Mouse (Mus musculus): Measurements from ENCODE around the gene Aplp1.

Aplp1 gene

DNA sequence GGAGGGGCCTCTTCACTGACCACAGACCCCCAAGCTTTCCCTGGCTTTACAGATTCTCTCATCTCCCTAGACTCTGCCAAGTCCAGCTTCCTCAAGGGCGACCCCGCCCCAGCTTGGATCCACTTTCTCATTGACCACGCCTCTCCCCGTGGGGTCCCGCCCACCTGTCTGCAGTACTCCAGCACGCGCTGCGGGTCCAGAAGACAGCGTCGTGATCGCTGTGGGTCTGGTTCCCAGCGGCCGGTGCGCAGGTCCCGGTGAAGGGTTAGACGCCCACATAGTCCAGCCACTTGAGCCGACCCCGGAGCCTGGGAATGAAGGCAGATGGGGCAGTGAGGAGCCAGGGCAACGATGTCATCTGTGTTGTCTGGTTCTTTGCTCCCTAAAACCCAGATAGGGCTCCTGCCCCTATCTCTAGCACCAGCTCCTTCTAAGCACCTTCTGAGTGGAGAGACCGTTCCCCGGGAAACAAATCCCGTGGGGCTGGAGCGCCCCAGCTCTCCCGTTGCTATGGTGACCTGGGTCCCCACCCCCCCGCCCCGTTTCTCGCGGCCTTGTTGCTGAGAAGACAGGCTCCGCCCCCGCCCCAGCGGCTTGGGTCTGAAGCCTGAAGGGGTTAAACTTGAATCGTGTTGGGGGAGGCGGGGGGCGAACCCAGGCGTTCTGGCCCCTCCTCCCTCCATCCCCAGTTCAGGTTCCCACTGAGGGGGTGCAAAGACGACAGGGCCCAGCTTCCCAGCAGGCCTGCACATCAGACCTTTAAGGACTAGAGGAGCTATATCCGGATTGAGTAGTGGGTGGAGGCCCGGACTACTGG is 973 bp downstream of the Aplp1 start:
- DNase-seq: peak; percentile 66

- DNase-seq: peak; percentile 39
Observed at GRCm38 (mm10) chr7:30443696-30444095, 1.6 kb downstream of the Aplp1 start.

- DNase-seq: peak; percentile 65
Observed at GRCm38 (mm10) chr7:30440697-30441096, 4.6 kb downstream of the Aplp1 start.

DNA sequence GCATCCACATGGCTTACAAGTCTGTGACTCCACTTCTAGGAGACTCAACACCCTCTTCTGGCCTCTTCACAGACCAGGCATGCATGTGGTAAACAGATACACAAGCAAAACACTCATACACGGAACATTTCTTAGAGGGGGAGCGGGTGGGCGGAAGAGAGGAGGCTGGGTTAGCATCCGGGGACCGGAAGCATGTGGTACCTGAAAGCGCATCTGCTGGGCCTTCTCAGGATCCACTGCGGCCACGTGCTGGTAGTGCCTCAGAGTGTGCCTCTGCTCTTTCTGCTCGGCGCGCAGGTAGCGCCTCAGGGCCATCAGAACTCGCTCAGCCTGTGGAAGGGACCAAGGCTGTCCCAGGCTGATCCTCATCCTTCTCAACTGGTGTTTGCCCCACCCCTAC is 5.6 kb downstream of the Aplp1 start:
- DNase-seq: no peak

DNA sequence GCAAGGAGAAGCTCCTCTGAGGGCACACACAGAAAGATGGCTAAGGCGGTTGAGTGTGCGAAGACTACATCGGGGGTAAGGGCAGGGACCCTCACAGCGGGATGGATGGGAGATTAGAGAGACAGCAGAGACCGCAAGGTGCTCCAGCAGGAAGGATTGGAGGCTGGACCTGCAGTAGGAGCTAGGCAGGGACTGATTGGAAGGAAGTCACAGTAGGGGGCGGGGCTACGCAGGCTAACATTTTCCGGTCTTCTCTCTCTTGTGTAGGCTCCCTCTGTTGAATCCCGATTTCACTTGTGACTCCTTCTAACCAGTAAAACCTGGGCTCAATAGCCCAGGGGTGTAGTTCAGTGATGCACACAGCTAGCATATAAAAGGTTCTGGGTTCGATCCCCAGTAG is 8.5 kb downstream of the Aplp1 start:
- DNase-seq: peak; percentile 23

DNA sequence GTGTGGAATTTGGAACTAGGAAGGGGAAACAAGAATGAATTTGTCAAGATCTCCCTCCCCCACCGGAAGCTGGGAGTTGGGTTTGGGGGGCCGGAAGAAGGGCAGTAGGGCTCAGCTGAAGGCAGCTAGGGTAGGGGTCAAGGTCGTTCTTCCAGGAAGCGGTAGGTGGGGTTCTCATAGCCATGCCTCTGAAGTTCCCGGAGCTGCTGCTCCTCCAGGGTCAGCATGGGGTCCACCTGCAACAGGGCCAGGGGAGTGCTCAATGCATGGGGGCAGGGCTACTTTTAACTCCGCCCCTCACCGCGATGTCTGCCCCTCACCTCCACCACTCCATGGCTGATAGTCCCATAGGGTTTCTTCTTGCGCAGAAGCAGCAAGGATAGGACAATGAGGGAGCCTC is 10.2 kb downstream of the Aplp1 start:
- DNase-seq: peak; percentile 39

DNA sequence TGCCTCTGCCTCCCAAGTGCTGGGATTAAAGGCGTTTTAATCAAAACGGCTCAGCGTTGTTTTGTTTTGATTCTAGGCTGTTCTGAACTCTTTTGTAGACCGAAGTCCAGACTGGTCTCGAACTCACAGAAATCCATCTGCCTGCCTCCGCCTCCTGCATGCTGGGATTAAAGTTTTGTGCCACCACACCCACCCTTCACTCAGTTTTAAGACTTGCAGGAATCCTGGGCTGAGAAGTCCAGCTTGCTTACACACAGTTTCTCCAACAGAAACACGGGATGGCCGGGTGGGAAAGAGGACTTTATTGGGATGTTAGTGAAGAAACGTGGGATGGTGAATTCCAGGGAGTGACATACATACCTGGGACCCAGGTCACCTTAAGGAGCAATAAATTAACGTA is 10.6 kb downstream of the Aplp1 start:
- DNase-seq: peak; percentile 17

- no peak for DNase-seq
Observed at GRCm38 (mm10) chr7:30434238-30434637, 11.1 kb downstream of the Aplp1 start.

DNA sequence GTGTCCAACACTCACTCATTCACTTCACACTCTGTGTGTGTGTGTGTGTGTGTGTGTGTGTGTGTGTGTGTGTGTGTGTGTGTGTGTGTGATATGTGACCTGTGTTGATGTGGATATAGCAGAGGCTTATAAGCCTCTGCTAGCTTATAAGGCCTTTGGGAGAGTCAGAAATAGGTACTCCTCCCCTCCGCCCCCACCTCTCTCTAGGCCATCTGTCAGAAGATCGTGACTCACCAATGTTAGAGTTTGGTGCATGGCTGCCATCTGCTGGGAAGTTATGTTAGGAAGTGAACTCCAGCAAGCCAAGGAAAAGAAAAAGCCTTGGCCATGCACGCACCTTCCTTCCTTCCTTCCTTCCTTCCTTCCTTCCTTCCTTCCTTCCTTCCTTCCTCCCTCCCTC is 13.5 kb downstream of the Aplp1 start:
- DNase-seq: peak; percentile 92

- DNase-seq: peak; percentile 22
Observed at GRCm38 (mm10) chr7:30430191-30430590, 15.1 kb downstream of the Aplp1 start.

- DNase-seq: no peak
Observed at GRCm38 (mm10) chr7:30429327-30429726, 16.0 kb downstream of the Aplp1 start.

DNA sequence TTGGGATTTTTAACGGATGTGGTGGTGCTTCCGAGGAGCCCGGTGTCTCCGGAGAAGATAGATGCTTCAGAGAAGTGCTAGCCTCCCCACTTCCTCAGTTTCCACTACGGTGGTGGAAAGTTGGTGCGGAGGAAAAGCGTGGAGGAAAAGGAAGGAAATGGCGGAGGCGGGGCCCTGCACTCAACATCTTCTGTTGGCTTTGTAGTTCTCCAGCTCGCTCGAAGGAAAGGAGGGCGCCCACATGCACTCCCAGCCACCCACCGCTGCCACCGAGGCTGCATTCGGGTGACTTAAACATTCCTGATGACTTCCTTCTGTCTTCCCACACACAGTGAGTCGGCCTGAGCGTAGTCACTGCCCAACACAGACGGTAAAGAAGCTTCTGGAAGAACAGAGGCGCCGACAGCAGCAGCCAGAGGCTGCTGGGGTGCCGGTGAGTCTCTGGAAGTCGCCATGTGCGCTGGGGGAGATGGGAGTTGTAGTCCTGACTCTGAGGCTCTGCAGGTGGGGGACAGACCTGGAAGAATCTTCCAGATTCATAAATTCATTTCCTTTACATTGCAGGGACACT is 22.2 kb downstream of the Aplp1 start:
- DNase-seq: peak; percentile 51

DNA sequence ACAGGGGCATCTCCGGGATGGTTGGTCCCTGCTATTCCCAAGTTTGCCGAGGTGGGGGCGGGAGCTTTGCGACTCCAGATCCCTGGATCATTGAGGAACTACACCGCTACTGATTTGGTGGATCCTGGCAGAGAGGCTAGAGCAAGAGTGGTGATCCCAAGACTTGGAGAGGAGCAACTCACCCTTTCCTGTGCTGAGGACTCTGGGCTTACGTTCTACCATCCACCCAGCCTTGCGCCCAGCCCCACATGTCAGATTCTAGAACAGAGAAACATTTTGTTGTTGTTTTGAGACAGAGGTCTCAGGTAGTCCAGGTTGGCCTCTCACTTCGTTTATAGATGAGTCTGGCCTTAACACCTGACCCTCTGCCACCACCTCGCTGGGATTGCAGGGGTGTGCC is 22.8 kb downstream of the Aplp1 start:
- no peak for DNase-seq

- DNase-seq: peak; percentile 92
Observed at GRCm38 (mm10) chr7:30421890-30422435, 23.4 kb downstream of the Aplp1 start.

DNA sequence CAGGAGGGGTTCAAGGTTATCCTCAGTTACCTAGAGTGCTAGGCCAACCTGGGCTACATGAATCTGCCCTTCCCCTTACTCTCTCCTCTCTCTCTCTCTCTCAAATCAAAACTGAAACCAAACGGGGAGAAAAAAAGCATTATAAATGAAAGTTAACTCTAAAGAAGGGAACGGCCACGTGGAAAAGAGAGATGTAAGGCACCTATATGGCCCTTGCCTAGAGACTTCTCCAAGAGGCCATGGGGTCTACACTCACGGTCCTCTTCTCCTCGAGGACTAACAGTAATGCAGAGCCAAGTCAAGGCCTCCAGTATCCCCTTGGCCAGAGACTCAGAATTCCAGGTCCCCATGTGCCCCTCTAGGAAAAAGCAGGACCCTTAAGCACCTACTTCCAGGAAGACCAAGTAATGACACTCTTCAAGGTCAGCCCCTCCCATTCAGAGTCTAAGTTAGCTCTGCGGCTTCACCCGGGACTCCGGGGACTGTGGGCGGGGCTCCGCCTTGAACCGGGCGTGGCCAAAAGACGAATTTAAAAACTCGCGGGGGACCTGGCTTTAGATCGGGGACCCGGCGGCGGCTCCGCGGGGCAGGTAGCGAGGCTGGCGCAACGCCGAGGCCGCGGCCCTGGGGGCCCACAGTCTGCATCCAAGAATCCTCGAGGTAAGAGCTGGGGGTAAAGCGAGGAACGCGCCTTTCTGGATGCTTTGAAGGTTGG is 24.0 kb downstream of the Aplp1 start, which contains the start of gene Nfkbid:
TSS of gene Nfkbid (plus strand) at position 558 of the 715 bp plus-strand sequence.
- DNase-seq: peak; percentile 79

GRCm38 (mm10) chr7:30420673-30421072 is 24.7 kb downstream of the Aplp1 start:
- DNase-seq: no peak

- DNase-seq: peak; percentile 29
Observed at GRCm38 (mm10) chr7:30419561-30420499, 25.5 kb downstream of the Aplp1 start, which contains the start of gene Hcst. Gene Hcst, minus strand, starts transcription at chr7:30419854.

GRCm38 (mm10) chr7:30417856-30418255 is 27.5 kb downstream of the Aplp1 start:
- peak; percentile 23 for DNase-seq

DNA sequence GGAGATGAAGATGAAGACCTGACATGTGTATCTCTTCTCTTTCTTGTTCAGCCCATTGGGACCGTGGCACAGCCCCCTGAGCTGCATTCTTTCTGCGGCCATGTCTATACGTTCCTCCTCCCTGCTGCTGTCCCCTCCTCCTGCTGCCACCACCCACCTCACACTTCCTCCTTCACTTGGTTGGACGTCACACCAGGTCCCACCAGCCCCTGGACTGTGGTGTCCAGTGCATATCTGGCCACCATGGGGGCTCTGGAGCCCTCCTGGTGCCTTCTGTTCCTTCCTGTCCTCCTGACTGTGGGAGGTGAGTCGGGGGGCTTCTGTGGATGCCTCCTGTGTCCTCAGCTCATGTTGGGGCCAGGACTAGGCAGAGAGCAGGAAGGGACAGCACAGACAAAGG is 31.7 kb downstream of the Aplp1 start, which contains the start of gene Tyrobp:
TSS of gene Tyrobp (plus strand) at position 165 of the 400 bp plus-strand sequence.
- no peak for DNase-seq

GRCm38 (mm10) chr7:30412735-30413147 is 32.6 kb downstream of the Aplp1 start:
- no peak for DNase-seq

GRCm38 (mm10) chr7:30411023-30411422 is 34.3 kb downstream of the Aplp1 start:
- DNase-seq: no peak

DNA sequence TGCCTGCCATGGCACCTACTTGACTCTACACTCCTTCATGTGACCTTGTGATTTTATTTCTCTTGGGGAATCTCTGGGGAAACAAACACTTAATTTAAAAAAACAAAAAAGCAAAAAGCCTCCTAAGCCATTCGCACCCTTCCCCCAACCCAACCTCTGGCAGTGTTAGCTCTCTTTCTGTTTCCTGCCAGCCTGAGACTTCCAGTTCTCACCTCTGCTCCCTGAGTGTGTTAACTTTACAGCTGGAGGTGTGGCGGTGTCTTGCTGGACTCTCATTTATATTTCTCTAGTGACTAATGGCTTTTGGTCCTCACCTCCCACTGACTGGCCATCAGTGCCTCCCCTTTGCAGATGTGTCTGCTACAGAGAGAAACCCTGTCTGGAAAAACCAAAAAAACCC is 35.5 kb downstream of the Aplp1 start:
- DNase-seq: no peak

All from cerebellum, adult 11-12 months (tissue).